12 mouse cellular contexts compared by ENCODE assay signal in genomic region chr15:27851312-27851711, GRCm38 (mm10).
A peak's percentile ranks its signal among the peaks of the same experiment; 100 is the strongest.
DNase-seq lines count a peak whose midpoint lies in the region; ATAC-seq lines count a peak whose summit lies in the region.
"Had no signal": no experiment of that assay in that cellular context is flagged by ENCODE, and none has a peak within 500 bp of the region (broad histone marks: within the 10 kb centered on the region; RNA-seq: fewer than 3 reads in every experiment).

No protein-coding gene starts in this region.

- no peaks in the 10 kb centered on the region for H3K9me3 ChIP-seq in hindbrain, embryonic 14.5 days (ENCODE audit: control insufficient read depth, low read length)
- H3K9me3 ChIP-seq in hindbrain, embryonic 12.5 days (replicated peaks): no peaks in the 10 kb centered on the region
- no peaks in the 10 kb centered on the region for H3K9me3 ChIP-seq in neural tube, embryonic 14.5 days (ENCODE audit: control insufficient read depth, low read length)
- H3K9me3 ChIP-seq: embryonic facial prominence, embryonic 13.5 days had no signal

- ATAC-seq in hindbrain, embryonic 14.5 days (ENCODE audit: low FRiP score): no peak
- no peak for ATAC-seq in hindbrain, embryonic 12.5 days (ENCODE audit: low FRiP score)
- ATAC-seq in neural tube, embryonic 14.5 days (ENCODE audit: low read depth): 0 out of 2 replicates have a peak, but pooled peaks have one; percentile 4
- ATAC-seq: intestine, embryonic 16.5 days had no signal

- no peak overlapping the region for H3K9ac ChIP-seq in hindbrain, embryonic 14.5 days
- no peak overlapping the region for H3K9ac ChIP-seq in hindbrain, embryonic 12.5 days
- no peak overlapping the region for H3K9ac ChIP-seq in neural tube, embryonic 14.5 days (replicated peaks; ENCODE audit: low read depth, low read length)
- H3K9ac ChIP-seq: embryonic facial prominence, embryonic 13.5 days had no signal

- peak; percentile 55 for DNase-seq in hindbrain, embryonic 14.5 days (ENCODE audit: low spot score)
- DNase-seq in neural tube, embryonic 10.5 days (ENCODE audit: extremely low spot score, low spot score): no peak
- DNase-seq in embryo, embryonic 10.5 days (ENCODE audit: low spot score): peak; percentile 42
- peak; percentile 65 for DNase-seq in splenic B cell, adult 2 months (ENCODE audit: low read depth, low spot score)
- DNase-seq in urinary bladder, adult 2 months (ENCODE audit: low spot score): no peak
- DNase-seq in gastrocnemius, postnatal 36 days: no peak
- DNase-seq: gastrocnemius, postnatal 25 days; layer of hippocampus, postnatal 36 days had no signal

- H3K27me3 ChIP-seq in hindbrain, embryonic 14.5 days (ENCODE audit: control insufficient read depth, insufficient read depth, low read length): no peaks in the 10 kb centered on the region
- no peaks in the 10 kb centered on the region for H3K27me3 ChIP-seq in hindbrain, embryonic 12.5 days
- H3K27me3 ChIP-seq in neural tube, embryonic 14.5 days (ENCODE audit: control insufficient read depth, insufficient read depth, low read length): no peaks in the 10 kb centered on the region
- H3K27me3 ChIP-seq in splenic B cell, adult 2 months (ENCODE audit: control insufficient read depth, insufficient read depth, low read length, poor library complexity, severe bottlenecking): no peaks in the 10 kb centered on the region
- H3K27me3 ChIP-seq: embryonic facial prominence, embryonic 13.5 days had no signal

- H3K4me1 ChIP-seq in hindbrain, embryonic 14.5 days (replicated peaks; ENCODE audit: control insufficient read depth, insufficient read depth, low read length): no peaks in the 10 kb centered on the region
- no peaks in the 10 kb centered on the region; the same call in 1 of the 2 replicates for H3K4me1 ChIP-seq in hindbrain, embryonic 12.5 days
- no peaks in the 10 kb centered on the region for H3K4me1 ChIP-seq in neural tube, embryonic 14.5 days (ENCODE audit: control insufficient read depth, insufficient read depth, low read length)

- H3K36me3 ChIP-seq in hindbrain, embryonic 14.5 days (replicated peaks; ENCODE audit: control insufficient read depth, insufficient read depth): peaks cover 93% of the 10 kb centered on the region
- H3K36me3 ChIP-seq in hindbrain, embryonic 12.5 days: peaks cover 85% of the 10 kb centered on the region
- peaks cover 65% of the 10 kb centered on the region for H3K36me3 ChIP-seq in neural tube, embryonic 14.5 days (ENCODE audit: control insufficient read depth, insufficient read depth, low read length)
- no peaks in the 10 kb centered on the region; the same call in 1 of the 2 replicates for H3K36me3 ChIP-seq in splenic B cell, adult 2 months (ENCODE audit: control insufficient read depth, insufficient read depth, low read length, poor library complexity, severe bottlenecking)

- intact Hi-C loops in gastrocnemius, postnatal 36 days (cut with DNase I): loop anchor here (5.0 to 10.0 kb wide), 2 partner anchors 99 to 187 kb away; no protein-coding TSS in a partner anchor

- no peak overlapping the region for H3K4me3 ChIP-seq in hindbrain, embryonic 14.5 days (replicated peaks; ENCODE audit: low read length)
- H3K4me3 ChIP-seq in hindbrain, embryonic 12.5 days: no peak overlapping the region
- no peak overlapping the region for H3K4me3 ChIP-seq in neural tube, embryonic 14.5 days (ENCODE audit: low read depth, low read length)
- H3K4me3 ChIP-seq: embryonic facial prominence, embryonic 13.5 days had no signal

- WGBS in hindbrain, embryonic 14.5 days: 80% methylated on average over 6 of the region's 6 CpGs
- WGBS in hindbrain, embryonic 12.5 days: 85% methylated on average over 6 of the region's 6 CpGs
- 87% methylated on average over 6 of the region's 6 CpGs for WGBS in neural tube, embryonic 14.5 days

- H3K27ac ChIP-seq in hindbrain, embryonic 14.5 days: no peak overlapping the region
- H3K27ac ChIP-seq in hindbrain, embryonic 12.5 days: no peak overlapping the region
- H3K27ac ChIP-seq in neural tube, embryonic 14.5 days (ENCODE audit: low read depth, low read length): no peak overlapping the region
- H3K27ac ChIP-seq: embryonic facial prominence, embryonic 13.5 days had no signal

- H3K4me2 ChIP-seq in hindbrain, embryonic 14.5 days (replicated peaks): no peak overlapping the region
- no peak overlapping the region for H3K4me2 ChIP-seq in hindbrain, embryonic 12.5 days (replicated peaks)
- no peak overlapping the region for H3K4me2 ChIP-seq in neural tube, embryonic 14.5 days (ENCODE audit: low read depth, low read length)
- H3K4me2 ChIP-seq: embryonic facial prominence, embryonic 13.5 days had no signal

Comparison
In these comparisons a context has a peak if more than half of its experiments do, and no peak if none do; other contexts are left out.
1. DNase-seq: peak in hindbrain, embryonic 14.5 days (single experiment), embryo, embryonic 10.5 days (single experiment) and splenic B cell, adult 2 months (single experiment); none in neural tube, embryonic 10.5 days (single experiment), urinary bladder, adult 2 months (single experiment) and gastrocnemius, postnatal 36 days (0 of 2).